Mouse (Mus musculus) CH12.LX (cell line): ENCODE measurements around the gene Thumpd2.

Experiments
- CTCF ChIP-seq, 2 experiments: IDR thresholded peaks in 1 of 2; conservative IDR thresholded peaks in 1 of 2; 2 replicates each; pipeline ENCODE4 v1.5.1; 2011 to 2012; ENCODE audit warnings: low read depth in 2 of 2, low read length in 2 of 2, improper control_type of control experiment in 1 of 2, inconsistent platforms in 1 of 2, mild to moderate bottlenecking in 1 of 2, moderate library complexity in 1 of 2
- EP300 ChIP-seq: IDR thresholded peaks from 2 replicates; pipeline ENCODE4 v1.6.1; 2011; ENCODE audit warnings: low read length, improper control_type of control experiment
- POLR2A ChIP-seq: IDR thresholded peaks from 2 replicates; pipeline ENCODE4 v1.6.1; 2011; ENCODE audit warnings: low read depth, mild to moderate bottlenecking, improper control_type of control experiment, low read length
- RCOR1 ChIP-seq: conservative IDR thresholded peaks from 2 replicates; pipeline ENCODE4 v1.6.1; 2012; ENCODE audit warnings: low read depth, mild to moderate bottlenecking, inconsistent platforms, low read length, improper control_type of control experiment
- TCF12 ChIP-seq: IDR thresholded peaks from 2 replicates; pipeline ENCODE4 v1.6.1; 2014; ENCODE audit warnings: low read depth, mild to moderate bottlenecking, inconsistent platforms, low read length, improper control_type of control experiment

- TF ChIP-seq EP300 (no peak), TCF12 (no peak), CTCF (conservative IDR thresholded peaks at IDR 0.05 in 1 of 2, IDR thresholded peaks at IDR 0.05 in 1 of 2; ENCODE audit: low read depth in 2 of 2, low read length in 2 of 2) (no peak), RCOR1 (no peak), POLR2A (no peak)
Observed at GRCm38 (mm10) chr17:81010199-81010598, 54.7 kb downstream of the Thumpd2 start.
